Mouse (Mus musculus) neural tube, embryonic 10.5 days (tissue): ENCODE results near the gene Cd81.

Experiments used
- DNase-seq: peaks from one replicate; pipeline ENCODE4 v3.0.0-alpha.2; 2017; ENCODE audit warnings: low spot score; ENCODE audit errors: extremely low spot score

Cd81 gene

GRCm38 (mm10) chr7:143020764-143021163 is 31.8 kb upstream of the Cd81 start:
- DNase-seq = no peak

GRCm38 (mm10) chr7:143021356-143022164 is 31.0 kb upstream of the Cd81 start:
- no peak for DNase-seq

- no peak for DNase-seq
Measured at GRCm38 (mm10) chr7:143023499-143023898, 29.0 kb upstream of the Cd81 start.

GRCm38 (mm10) chr7:143024293-143024692 is 28.2 kb upstream of the Cd81 start:
- no peak for DNase-seq

- no peak for DNase-seq
Measured at GRCm38 (mm10) chr7:143025496-143025895, 27.0 kb upstream of the Cd81 start.

GRCm38 (mm10) chr7:143027196-143027595 is 25.3 kb upstream of the Cd81 start:
- no peak for DNase-seq

GRCm38 (mm10) chr7:143031816-143032215 is 20.7 kb upstream of the Cd81 start:
- DNase-seq = no peak

- no peak for DNase-seq
Measured at GRCm38 (mm10) chr7:143033581-143033980, 19.0 kb upstream of the Cd81 start.

GRCm38 (mm10) chr7:143034112-143034511 is 18.4 kb upstream of the Cd81 start:
- DNase-seq = no peak

- no peak for DNase-seq
Measured at GRCm38 (mm10) chr7:143034519-143035450, 17.8 kb upstream of the Cd81 start.

GRCm38 (mm10) chr7:143036787-143037186 is 15.8 kb upstream of the Cd81 start:
- DNase-seq = no peak

- DNase-seq = no peak
Measured at GRCm38 (mm10) chr7:143037306-143037705, 15.2 kb upstream of the Cd81 start.

GRCm38 (mm10) chr7:143038174-143038931 is 14.2 kb upstream of the Cd81 start:
- no peak for DNase-seq

- DNase-seq = no peak
Measured at GRCm38 (mm10) chr7:143040561-143040960, 12.0 kb upstream of the Cd81 start.

GRCm38 (mm10) chr7:143041138-143041822 is 11.3 kb upstream of the Cd81 start:
- DNase-seq = no peak

- DNase-seq = no peak
Measured at GRCm38 (mm10) chr7:143042089-143042488, 10.4 kb upstream of the Cd81 start.

- DNase-seq = no peak
Measured at GRCm38 (mm10) chr7:143042897-143043300, 9.6 kb upstream of the Cd81 start.

GRCm38 (mm10) chr7:143044049-143044825 is 8.3 kb upstream of the Cd81 start:
- no peak for DNase-seq

GRCm38 (mm10) chr7:143044826-143045206 is 7.7 kb upstream of the Cd81 start:
- DNase-seq = no peak

GRCm38 (mm10) chr7:143046358-143046757 is 6.2 kb upstream of the Cd81 start:
- DNase-seq = no peak
